Comparison of ENCODE assay signal across 8 mouse cellular contexts in genomic region chr4:152338419-152339292, GRCm38 (mm10). TPM values are rescaled to one million over a fixed set of nuclear protein-coding genes. Genes with fewer than 3 reads are reported as not detected.
DNase-seq lines count a peak whose midpoint lies in the region; ATAC-seq and TF ChIP-seq lines count a peak whose summit lies in the region.

Chd5 (plus strand) TSS chr4:152338651.

- H3K4me2 ChIP-seq in lung, embryonic 14.5 days: peak within 1 kb of the TSS; percentile 98
- H3K4me2 ChIP-seq in embryonic facial prominence, embryonic 11.5 days (ENCODE audit: low read depth, low read length): peak within 1 kb of the TSS; percentile 100
- H3K4me2 ChIP-seq in intestine, embryonic 14.5 days (ENCODE audit: low read length): peak within 1 kb of the TSS; percentile 97
- peak within 1 kb of the TSS; percentile 55 for H3K4me2 ChIP-seq in liver, postnatal 0 days (ENCODE audit: low read depth, low read length)

- H3K27me3 ChIP-seq in lung, embryonic 14.5 days (ENCODE audit: insufficient read depth, low read length): peaks cover 56% of the 10 kb centered on the region
- H3K27me3 ChIP-seq in embryonic facial prominence, embryonic 11.5 days (ENCODE audit: control insufficient read depth, insufficient read depth, low read length): peaks cover 39% of the 10 kb centered on the region
- H3K27me3 ChIP-seq in intestine, embryonic 14.5 days (replicated peaks; ENCODE audit: control insufficient read depth, insufficient read depth, low read length): peaks cover 52% of the 10 kb centered on the region
- H3K27me3 ChIP-seq in liver, postnatal 0 days (ENCODE audit: insufficient read depth, low read length): peaks cover 41% of the 10 kb centered on the region

- TF ChIP-seq CTCF in lung, embryonic 14.5 days (IDR thresholded peaks at IDR 0.05; ENCODE audit: low read depth): no peak
- TF ChIP-seq CTCF in liver, postnatal 0 days (IDR thresholded peaks at IDR 0.05; ENCODE audit: low read depth): no peak

- no peak for DNase-seq in lung, embryonic 14.5 days
- no peak for DNase-seq in lung, postnatal 10 days
- peak; percentile 22 for DNase-seq in embryonic facial prominence, embryonic 11.5 days (ENCODE audit: low spot score)
- DNase-seq in intestine, embryonic 14.5 days (ENCODE audit: low spot score): no peak
- DNase-seq in liver, postnatal 0 days: no peak
- peak; percentile 53 for DNase-seq in testis, postnatal 10 days (ENCODE audit: low spot score)
- no peak for DNase-seq in ovary, postnatal 10 days (ENCODE audit: low spot score)
- DNase-seq in embryo, embryonic 10 days (ENCODE audit: low spot score): no peak

- H3K36me3 ChIP-seq in lung, embryonic 14.5 days (ENCODE audit: insufficient read depth): peaks cover 21% of the 10 kb centered on the region
- peaks cover 8% of the 10 kb centered on the region for H3K36me3 ChIP-seq in embryonic facial prominence, embryonic 11.5 days (replicated peaks; ENCODE audit: control insufficient read depth, insufficient read depth, low read depth, low read length)
- peaks cover 16% of the 10 kb centered on the region for H3K36me3 ChIP-seq in intestine, embryonic 14.5 days (ENCODE audit: control insufficient read depth, insufficient read depth, low read length)
- peaks cover 6% of the 10 kb centered on the region for H3K36me3 ChIP-seq in liver, postnatal 0 days (replicated peaks; ENCODE audit: insufficient read depth, low read length)

- no peaks in the 10 kb centered on the region for H3K4me1 ChIP-seq in lung, embryonic 14.5 days (ENCODE audit: insufficient read depth)
- peaks cover 2% of the 10 kb centered on the region; the same call in 1 of the 2 replicates for H3K4me1 ChIP-seq in embryonic facial prominence, embryonic 11.5 days (ENCODE audit: control insufficient read depth, insufficient read depth, low read length)
- H3K4me1 ChIP-seq in intestine, embryonic 14.5 days (replicated peaks; ENCODE audit: control insufficient read depth, insufficient read depth, low read length): peaks cover 10% of the 10 kb centered on the region; the same call in 1 of the 2 replicates
- peaks cover 4% of the 10 kb centered on the region for H3K4me1 ChIP-seq in liver, postnatal 0 days (ENCODE audit: insufficient read depth)

- peak within 1 kb of the TSS; percentile 46 for H3K9ac ChIP-seq in lung, embryonic 14.5 days
- H3K9ac ChIP-seq in embryonic facial prominence, embryonic 11.5 days (replicated peaks; ENCODE audit: low read length): peak within 1 kb of the TSS; percentile 61
- H3K9ac ChIP-seq in intestine, embryonic 14.5 days (ENCODE audit: low read length): peak within 1 kb of the TSS; percentile 29; the same call in 1 of the 2 replicates
- no peak within 1 kb of the TSS for H3K9ac ChIP-seq in liver, postnatal 0 days (replicated peaks)

- no peak within 1 kb of the TSS for H3K27ac ChIP-seq in lung, embryonic 14.5 days (ENCODE audit: low read depth)
- no peak within 1 kb of the TSS for H3K27ac ChIP-seq in embryonic facial prominence, embryonic 11.5 days (replicated peaks; ENCODE audit: low read depth, low read length)
- H3K27ac ChIP-seq in intestine, embryonic 14.5 days (ENCODE audit: low read depth): no peak within 1 kb of the TSS
- H3K27ac ChIP-seq in liver, postnatal 0 days (ENCODE audit: low read depth): no peak within 1 kb of the TSS

- no peak for TF ChIP-seq EP300 in liver, postnatal 0 days (IDR thresholded peaks at IDR 0.05; ENCODE audit: low read depth)

- ATAC-seq in lung, embryonic 14.5 days (ENCODE audit: insufficient read depth): no peak
- no peak for ATAC-seq in embryonic facial prominence, embryonic 11.5 days (replicated peaks; ENCODE audit: insufficient number of reproducible peaks, low FRiP score, low TSS enrichment, low read depth)
- ATAC-seq in intestine, embryonic 14.5 days (replicated peaks; ENCODE audit: low FRiP score, low TSS enrichment, low read depth): peak; percentile 26; the same call in 1 of the 2 replicates
- no peak for ATAC-seq in liver, postnatal 0 days

- H3K4me3 ChIP-seq in lung, embryonic 14.5 days (ENCODE audit: low read depth, low read length): peak within 1 kb of the TSS; percentile 55
- H3K4me3 ChIP-seq in embryonic facial prominence, embryonic 11.5 days (ENCODE audit: low read depth, low read length): peak within 1 kb of the TSS; percentile 60
- H3K4me3 ChIP-seq in intestine, embryonic 14.5 days (ENCODE audit: low read depth, low read length): peak within 1 kb of the TSS; percentile 43
- H3K4me3 ChIP-seq in liver, postnatal 0 days (ENCODE audit: low read depth, low read length): peak within 1 kb of the TSS; percentile 38

- H3K9me3 ChIP-seq in lung, embryonic 14.5 days (ENCODE audit: low read depth, low read length): no peaks in the 10 kb centered on the region
- H3K9me3 ChIP-seq in embryonic facial prominence, embryonic 11.5 days (replicated peaks; ENCODE audit: control insufficient read depth, low read length): no peaks in the 10 kb centered on the region
- 0 out of 2 replicates have a peak, but pooled peaks cover 2% of the 10 kb centered on the region for H3K9me3 ChIP-seq in intestine, embryonic 14.5 days (ENCODE audit: control insufficient read depth, low read length)
- H3K9me3 ChIP-seq in liver, postnatal 0 days (ENCODE audit: low read length): no peaks in the 10 kb centered on the region

- under 1% methylated on average over 99 of the region's 120 CpGs for WGBS in lung, embryonic 14.5 days
- whole genome bisulfite sequencing in embryonic facial prominence, embryonic 11.5 days: 2% methylated on average over 62 of the region's 120 CpGs
- WGBS in intestine, embryonic 14.5 days: 2% methylated on average over 75 of the region's 120 CpGs
- WGBS in liver, postnatal 0 days (ENCODE audit: insufficient replicate concordance): 2% methylated on average over 60 of the region's 120 CpGs

RNA-seq across cellular contexts. Expression of gene Chd5, which starts in this region (rescaled TPM):
- 0.03 and 0.07 TPM in 2 replicates for polyA plus RNA-seq in lung, embryonic 14.5 days (2014; fragmentation: Nextera tagmentation; extraction: Ambion mirVana)
- 0.14 TPM in 2 replicates for polyA plus RNA-seq in embryonic facial prominence, embryonic 11.5 days (2014; fragmentation: Nextera tagmentation; extraction: Ambion mirVana)
- polyA plus RNA-seq in intestine, embryonic 14.5 days (2014; fragmentation: Nextera tagmentation; extraction: Ambion mirVana): 1.1 and 1.7 TPM in 2 replicates
- polyA plus RNA-seq in liver, postnatal 0 days (2015; fragmentation: Nextera tagmentation; extraction: Ambion mirVana): 0.38 TPM in 1 of 2 replicates, not detected in the other

Comparison
In these comparisons a context has a peak if more than half of its experiments do, and no peak if none do; other contexts are left out.
1. Peak in DNase-seq, H3K4me3 ChIP-seq, H3K9ac ChIP-seq and H3K4me2 ChIP-seq in embryonic facial prominence, embryonic 11.5 days; RNA of the gene not detected or under 1 TPM.